Mouse (Mus musculus): ENCODE measurements around the gene Endov. TPM values are rescaled to one million over a fixed set of nuclear protein-coding genes. Genes with fewer than 3 reads are reported as not detected.

The Endov gene
- polyA plus RNA-seq, 1 experiment from 2014 or later = 22.2 TPM

Other genes starting within 250 kb of the Endov start
- 49.3 and 52.4 TPM in 2 replicates for gene Gaa, start 223.5 kb upstream of the Endov start, polyA plus RNA-seq (2016; fragmentation: Nextera tagmentation; extraction: Ambion mirVana)
- gene Eif4a3, start 191.3 kb upstream of the Endov start, polyA plus RNA-seq (2016; fragmentation: Nextera tagmentation; extraction: Ambion mirVana) = 291 and 294 TPM in 2 replicates
- 0.07 and 0.27 TPM in 2 replicates for gene Card14, start 183.6 kb upstream of the Endov start, polyA plus RNA-seq (2016; fragmentation: Nextera tagmentation; extraction: Ambion mirVana)
- gene Sgsh, start 135.8 kb upstream of the Endov start, polyA plus RNA-seq (2016; fragmentation: Nextera tagmentation; extraction: Ambion mirVana) = 4.4 and 4.6 TPM in 2 replicates
- gene Slc26a11, start 135.8 kb upstream of the Endov start, polyA plus RNA-seq (2016; fragmentation: Nextera tagmentation; extraction: Ambion mirVana) = 5.3 and 6.0 TPM in 2 replicates
- 1.5 and 2.3 TPM in 2 replicates for gene Rnf213, start 98.2 kb upstream of the Endov start, polyA plus RNA-seq (2016; fragmentation: Nextera tagmentation; extraction: Ambion mirVana)
- gene Nptx1, start 56.4 kb downstream of the Endov start, polyA plus RNA-seq (2016; fragmentation: Nextera tagmentation; extraction: Ambion mirVana) = 14.8 and 15.2 TPM in 2 replicates
- gene Rptor, start 111.6 kb downstream of the Endov start, polyA plus RNA-seq (2016; fragmentation: Nextera tagmentation; extraction: Ambion mirVana) = 17.4 and 18.3 TPM in 2 replicates